Mouse (Mus musculus): ENCODE data around the gene Iqcj. TPM values are rescaled to one million over a fixed set of nuclear protein-coding genes. Genes with fewer than 3 reads are reported as not detected.
"Not testable (repeated sequence)": the region's sequence is repeated elsewhere in the genome, so short reads cannot be mapped to it uniquely, and the experiment has no call there.

Gene Iqcj
- total RNA-seq, 1 experiment: not detected

DNA sequence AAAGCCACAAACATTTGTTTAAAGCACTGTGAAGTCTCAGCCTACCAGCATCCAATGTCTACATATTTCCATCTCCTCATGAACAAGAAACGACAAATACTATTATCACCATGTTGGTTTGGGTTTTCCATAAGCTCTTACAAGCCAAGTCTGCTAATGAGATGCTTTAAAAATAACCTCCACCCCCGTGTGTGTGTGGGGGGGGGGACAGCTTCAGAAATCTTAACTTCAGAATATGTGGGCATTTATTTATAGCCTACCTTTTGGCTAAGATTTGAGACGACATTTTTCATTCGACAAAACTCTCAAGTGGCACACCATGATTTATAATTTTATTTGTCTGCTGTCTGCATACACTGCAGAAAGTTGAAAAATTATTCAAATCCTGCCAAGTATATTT is 185.4 kb downstream of the Iqcj start:
- in situ Hi-C loops (cut with MboI; ENCODE audit: low sequenced_read_pairs in 2 of 2, unreplicated experiment in 2 of 2): no loop called here
- TF ChIP-seq HCFC1 (IDR thresholded peaks at IDR 0.05; ENCODE audit: borderline replicate concordance, insufficient read depth, low read length) (no peak), ZC3H11A (IDR thresholded peaks at IDR 0.05; ENCODE audit: borderline replicate concordance, low read depth, low read length) (no peak), CHD2 (IDR thresholded peaks at IDR 0.05; ENCODE audit: low read depth, low read length) (no peak), ZNF384 (IDR thresholded peaks at IDR 0.05; ENCODE audit: low read depth, low read length) (no peak), MAFK (IDR thresholded peaks at IDR 0.05; ENCODE audit: insufficient read depth, low read depth, low read length) (no peak)
- Histone ChIP-seq H3K27ac (ENCODE audit: insufficient read depth, low read depth, low read length, poor library complexity, severe bottlenecking) (no peak overlapping the region), H3K36me3 (ENCODE audit: control insufficient read depth, insufficient read depth, low read length, poor library complexity, severe bottlenecking) (no peaks in the 10 kb centered on the region), H3K4me1 (ENCODE audit: control insufficient read depth in 2 of 2, insufficient read depth in 2 of 2, low read length in 2 of 2, poor library complexity in 1 of 2) (no peaks in the 10 kb centered on the region), H3K9ac (ENCODE audit: insufficient read depth, low read depth, low read length, poor library complexity, severe bottlenecking) (no peak overlapping the region), H3K9me3 (ENCODE audit: control insufficient read depth, insufficient read depth, low read depth, low read length) (no peaks in the 10 kb centered on the region), H3K4me3 (ENCODE audit: insufficient read depth in 1 of 2, low read depth in 1 of 2, low read length in 2 of 2, poor library complexity in 1 of 2, severe bottlenecking in 1 of 2) (no peak overlapping the region)
- DNase-seq (ENCODE audit: low read depth, low spot score): no peak

DNA sequence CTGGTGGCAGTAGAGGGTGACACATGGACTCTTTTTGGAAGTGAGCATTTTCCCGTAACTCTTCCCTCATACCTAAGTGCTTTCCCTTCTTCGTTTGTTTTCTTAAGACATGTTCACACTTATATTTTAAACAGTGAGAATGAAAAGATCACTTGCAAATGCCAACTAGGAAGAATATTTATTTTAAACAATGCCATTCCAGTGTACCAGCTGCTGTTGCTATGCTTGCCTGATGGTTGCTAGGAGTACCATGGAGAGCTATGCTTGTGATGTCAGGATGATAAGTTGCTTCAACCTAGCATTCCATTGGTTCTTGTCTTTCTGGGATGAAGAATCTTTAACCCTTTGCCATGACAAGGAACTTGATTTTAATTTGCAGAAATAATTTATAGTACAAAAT is 193.0 kb downstream of the Iqcj start:
- no peaks in the 10 kb centered on the region for H3K36me3 ChIP-seq (ENCODE audit: control insufficient read depth, insufficient read depth, low read length, poor library complexity, severe bottlenecking)
- no peak for DNase-seq (ENCODE audit: low read depth, low spot score)
- no peak overlapping the region for H3K9ac ChIP-seq (ENCODE audit: insufficient read depth, low read depth, low read length, poor library complexity, severe bottlenecking)
- no peak overlapping the region for H3K27ac ChIP-seq (ENCODE audit: insufficient read depth, low read depth, low read length, poor library complexity, severe bottlenecking)
- H3K4me3 ChIP-seq (ENCODE audit: insufficient read depth in 1 of 2, low read depth in 1 of 2, low read length in 2 of 2, poor library complexity in 1 of 2, severe bottlenecking in 1 of 2): no peak overlapping the region
- TF ChIP-seq HCFC1 (IDR thresholded peaks at IDR 0.05; ENCODE audit: borderline replicate concordance, insufficient read depth, low read length) (no peak), ZNF384 (IDR thresholded peaks at IDR 0.05; ENCODE audit: low read depth, low read length) (no peak), ZC3H11A (IDR thresholded peaks at IDR 0.05; ENCODE audit: borderline replicate concordance, low read depth, low read length) (no peak), MAFK (IDR thresholded peaks at IDR 0.05; ENCODE audit: insufficient read depth, low read depth, low read length) (no peak), CHD2 (IDR thresholded peaks at IDR 0.05; ENCODE audit: low read depth, low read length) (no peak)
- in situ Hi-C loops (cut with MboI; ENCODE audit: low sequenced_read_pairs in 2 of 2, unreplicated experiment in 2 of 2): no loop called here
- no peaks in the 10 kb centered on the region for H3K9me3 ChIP-seq (ENCODE audit: control insufficient read depth, insufficient read depth, low read depth, low read length)
- H3K4me1 ChIP-seq (ENCODE audit: control insufficient read depth in 2 of 2, insufficient read depth in 2 of 2, low read length in 2 of 2, poor library complexity in 1 of 2): no peaks in the 10 kb centered on the region

DNA sequence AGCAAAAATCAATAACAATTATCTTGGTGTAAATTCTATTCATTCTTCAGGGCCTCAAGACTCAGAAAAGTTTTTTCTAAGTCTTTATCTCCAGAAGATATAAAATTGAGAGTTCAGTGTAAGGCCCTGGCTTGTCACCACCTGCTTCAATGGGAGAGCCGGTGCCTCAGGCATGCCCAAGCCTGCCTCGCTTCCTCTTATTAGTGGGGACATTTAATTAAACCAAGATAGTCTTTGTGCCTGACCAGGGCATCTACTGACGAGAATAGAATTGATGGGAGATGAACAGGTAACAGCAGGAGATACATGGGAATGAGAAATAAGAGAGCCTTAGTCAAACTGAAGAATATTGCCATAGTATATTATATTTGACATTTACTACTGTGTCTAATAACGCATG is 200.1 kb downstream of the Iqcj start:
- Histone ChIP-seq H3K9me3 (ENCODE audit: control insufficient read depth, insufficient read depth, low read depth, low read length) (no peaks in the 10 kb centered on the region), H3K4me1 (ENCODE audit: control insufficient read depth in 2 of 2, insufficient read depth in 2 of 2, low read length in 2 of 2, poor library complexity in 1 of 2) (no peaks in the 10 kb centered on the region), H3K36me3 (ENCODE audit: control insufficient read depth, insufficient read depth, low read length, poor library complexity, severe bottlenecking) (no peaks in the 10 kb centered on the region), H3K9ac (ENCODE audit: insufficient read depth, low read depth, low read length, poor library complexity, severe bottlenecking) (no peak overlapping the region), H3K27ac (ENCODE audit: insufficient read depth, low read depth, low read length, poor library complexity, severe bottlenecking) (no peak overlapping the region), H3K4me3 (ENCODE audit: insufficient read depth in 1 of 2, low read depth in 1 of 2, low read length in 2 of 2, poor library complexity in 1 of 2, severe bottlenecking in 1 of 2) (no peak overlapping the region)
- no peak for DNase-seq (ENCODE audit: low read depth, low spot score)
- in situ Hi-C loops (cut with MboI; ENCODE audit: low sequenced_read_pairs in 2 of 2, unreplicated experiment in 2 of 2): no loop called here
- TF ChIP-seq CHD2 (IDR thresholded peaks at IDR 0.05; ENCODE audit: low read depth, low read length): no peak
- TF ChIP-seq ZNF384 (IDR thresholded peaks at IDR 0.05; ENCODE audit: low read depth, low read length): no peak
- TF ChIP-seq MAFK (IDR thresholded peaks at IDR 0.05; ENCODE audit: insufficient read depth, low read depth, low read length): no peak
- TF ChIP-seq ZC3H11A (IDR thresholded peaks at IDR 0.05; ENCODE audit: borderline replicate concordance, low read depth, low read length): no peak
- no peak for TF ChIP-seq HCFC1 (IDR thresholded peaks at IDR 0.05; ENCODE audit: borderline replicate concordance, insufficient read depth, low read length)

DNA sequence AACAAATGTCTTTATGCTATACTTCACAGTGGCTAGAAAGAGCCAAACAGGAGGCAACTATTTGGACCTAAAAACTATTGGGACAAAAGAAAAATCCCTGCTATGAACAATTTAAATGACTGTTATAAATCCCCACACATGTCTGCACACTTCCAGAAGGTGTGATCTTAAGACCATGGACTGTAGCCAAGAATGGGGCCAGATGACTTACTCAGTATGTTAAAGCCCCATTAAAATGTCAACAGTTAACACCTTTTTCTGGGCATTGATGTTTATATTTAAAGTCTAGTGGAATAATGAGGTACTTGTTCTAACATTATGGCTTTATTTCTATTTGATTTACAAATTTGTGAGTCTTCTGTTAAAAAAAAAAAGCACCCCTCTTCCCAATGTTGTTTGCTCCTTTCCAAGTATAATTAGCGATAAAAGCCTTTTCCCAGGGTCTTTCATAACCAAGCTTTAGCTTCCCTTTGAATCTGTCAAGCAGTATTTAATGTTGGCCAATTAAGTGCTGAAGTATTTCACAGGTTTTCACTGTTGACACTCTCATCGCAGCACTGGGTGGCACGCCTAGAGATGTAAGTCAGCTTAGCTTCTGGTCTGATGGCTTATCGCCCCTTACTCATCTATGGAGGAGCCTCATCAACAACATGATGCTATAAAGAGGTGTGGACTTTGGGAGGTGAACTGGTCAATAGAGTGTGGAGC is 204.9 kb downstream of the Iqcj start:
- TF ChIP-seq CHD2 (IDR thresholded peaks at IDR 0.05; ENCODE audit: low read depth, low read length) (no peak), ZNF384 (IDR thresholded peaks at IDR 0.05; ENCODE audit: low read depth, low read length) (no peak), MAFK (IDR thresholded peaks at IDR 0.05; ENCODE audit: insufficient read depth, low read depth, low read length) (no peak), ZC3H11A (IDR thresholded peaks at IDR 0.05; ENCODE audit: borderline replicate concordance, low read depth, low read length) (no peak), HCFC1 (IDR thresholded peaks at IDR 0.05; ENCODE audit: borderline replicate concordance, insufficient read depth, low read length) (no peak)
- no peak for DNase-seq (ENCODE audit: low read depth, low spot score)
- Histone ChIP-seq H3K4me1 (ENCODE audit: control insufficient read depth in 2 of 2, insufficient read depth in 2 of 2, low read length in 2 of 2, poor library complexity in 1 of 2) (no peaks in the 10 kb centered on the region), H3K4me3 (ENCODE audit: insufficient read depth in 1 of 2, low read depth in 1 of 2, low read length in 2 of 2, poor library complexity in 1 of 2, severe bottlenecking in 1 of 2) (no peak overlapping the region), H3K36me3 (ENCODE audit: control insufficient read depth, insufficient read depth, low read length, poor library complexity, severe bottlenecking) (no peaks in the 10 kb centered on the region), H3K27ac (ENCODE audit: insufficient read depth, low read depth, low read length, poor library complexity, severe bottlenecking) (no peak overlapping the region), H3K9ac (ENCODE audit: insufficient read depth, low read depth, low read length, poor library complexity, severe bottlenecking) (no peak overlapping the region), H3K9me3 (ENCODE audit: control insufficient read depth, insufficient read depth, low read depth, low read length) (no peaks in the 10 kb centered on the region)
- in situ Hi-C loops (cut with MboI; ENCODE audit: low sequenced_read_pairs in 2 of 2, unreplicated experiment in 2 of 2): no loop called here

DNA sequence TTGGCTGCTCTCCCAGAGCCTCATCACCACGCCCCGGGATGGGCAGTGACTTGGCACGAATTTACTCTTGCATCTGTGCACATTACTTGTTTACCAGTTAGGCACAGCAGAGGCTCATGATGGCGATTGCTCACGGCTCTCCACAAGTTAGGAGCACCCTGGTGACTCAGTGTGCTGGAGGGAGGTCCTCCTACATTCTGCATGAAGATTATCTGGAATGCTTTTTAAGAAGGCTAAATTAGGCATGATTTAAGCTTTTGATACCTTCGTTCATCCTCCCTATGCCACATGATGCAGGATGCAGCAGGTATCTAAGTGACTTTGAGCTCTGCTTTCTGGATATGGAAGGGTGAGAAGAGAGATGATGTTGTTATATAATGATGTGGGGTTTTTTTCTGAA is 207.5 kb downstream of the Iqcj start:
- H3K9ac ChIP-seq (ENCODE audit: insufficient read depth, low read depth, low read length, poor library complexity, severe bottlenecking); DNase-seq (ENCODE audit: low read depth, low spot score); H3K9me3 ChIP-seq (ENCODE audit: control insufficient read depth, insufficient read depth, low read depth, low read length); H3K4me1 ChIP-seq (ENCODE audit: control insufficient read depth in 2 of 2, insufficient read depth in 2 of 2, low read length in 2 of 2, poor library complexity in 1 of 2); H3K4me3 ChIP-seq (ENCODE audit: insufficient read depth in 1 of 2, low read depth in 1 of 2, low read length in 2 of 2, poor library complexity in 1 of 2, severe bottlenecking in 1 of 2); H3K27ac ChIP-seq (ENCODE audit: insufficient read depth, low read depth, low read length, poor library complexity, severe bottlenecking); H3K36me3 ChIP-seq (ENCODE audit: control insufficient read depth, insufficient read depth, low read length, poor library complexity, severe bottlenecking); in situ Hi-C loops (cut with MboI; ENCODE audit: low sequenced_read_pairs in 2 of 2, unreplicated experiment in 2 of 2): not testable (repeated sequence)
